Mouse (Mus musculus): Measurements from ENCODE around the gene Prrg2.

DNA sequence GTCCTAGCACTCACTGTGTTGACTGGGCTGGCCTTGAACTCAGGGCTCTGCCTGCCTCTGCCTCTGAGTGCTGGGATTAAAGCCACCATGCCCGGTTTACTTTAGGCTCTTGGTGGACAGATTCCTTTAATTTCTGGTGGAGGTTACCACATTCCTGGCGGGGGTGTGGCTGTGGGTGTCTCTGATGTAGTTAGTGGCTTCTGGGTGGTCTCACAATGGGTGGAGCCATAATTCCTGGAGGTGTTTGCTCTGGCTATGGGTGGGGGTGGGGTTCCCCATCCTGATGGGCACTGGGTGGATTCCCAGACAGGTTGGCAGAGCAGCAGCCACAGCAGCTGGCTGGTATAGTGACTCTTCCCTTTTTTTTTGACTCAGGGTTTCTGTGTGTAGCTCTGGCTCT, 49.5 kb upstream of the Prrg2 start:
- TF ChIP-seq CTCF (IDR thresholded peaks at IDR 0.05; ENCODE audit: control insufficient read depth, insufficient read depth, insufficient read length): no peak
- TF ChIP-seq MAX (IDR thresholded peaks at IDR 0.05): no peak
- no peak for TF ChIP-seq MYOG (IDR thresholded peaks at IDR 0.05; ENCODE audit: control insufficient read depth, extremely low read depth, insufficient read length)
- no peak for TF ChIP-seq USF1 (IDR thresholded peaks at IDR 0.05; ENCODE audit: low read depth)
- no peak for TF ChIP-seq FOSL1 (IDR thresholded peaks at IDR 0.05; ENCODE audit: insufficient read depth, low read length, poor library complexity, severe bottlenecking)
- no peak for TF ChIP-seq CEBPB (IDR thresholded peaks at IDR 0.05; ENCODE audit: low read depth)
- TF ChIP-seq MYOD1 (IDR thresholded peaks at IDR 0.05; ENCODE audit: control insufficient read depth, insufficient read length, low read depth): no peak

Data from C2C12 (cell line).